Mouse (Mus musculus): ENCODE results near the gene Xrcc5. TPM values are rescaled to one million over a fixed set of nuclear protein-coding genes. Genes with fewer than 3 reads are reported as not detected.

The Xrcc5 gene
- polyA plus RNA-seq (2015; fragmentation: Nextera tagmentation; extraction: Ambion mirVana): 24.0 and 27.9 TPM in 2 replicates

- peaks cover 19% of the 10 kb centered on the region for H3K4me1 ChIP-seq (replicated peaks)
- H3K4me3 ChIP-seq (replicated peaks): peak within 1 kb of the TSS; percentile 75
- no peaks in the 10 kb centered on the region for H3K27me3 ChIP-seq
- peak; percentile 96 for ATAC-seq (ENCODE audit: low read depth)
- H3K4me2 ChIP-seq: peak within 1 kb of the TSS; percentile 79
- peak; percentile 86 for DNase-seq
- H3K9me3 ChIP-seq (replicated peaks): no peaks in the 10 kb centered on the region
- H3K27ac ChIP-seq: peak within 1 kb of the TSS; percentile 87
- under 1% methylated on average over 21 of the region's 21 CpGs for WGBS (ENCODE audit: insufficient replicate concordance)
- H3K36me3 ChIP-seq: peaks cover 9% of the 10 kb centered on the region; the same call in 1 of the 2 replicates
- H3K9ac ChIP-seq: peak within 1 kb of the TSS; percentile 77
These were observed at the start of gene Xrcc5 for GRCm38 (mm10) chr1:72307317-72307798. Gene Xrcc5 (plus strand): TSS chr1:72307421.

GRCm38 (mm10) chr1:72263099-72263498 lies 44.1 kb upstream of the Xrcc5 start:
- Histone ChIP-seq H3K4me3 (replicated peaks) (no peak overlapping the region), H3K36me3 (peaks cover 14% of the 10 kb centered on the region; the same call in 1 of the 2 replicates), H3K9me3 (replicated peaks) (no peaks in the 10 kb centered on the region), H3K27ac (no peak overlapping the region), H3K4me2 (no peak overlapping the region), H3K27me3 (no peaks in the 10 kb centered on the region), H3K4me1 (replicated peaks) (peaks cover 15% of the 10 kb centered on the region), H3K9ac (no peak overlapping the region)
- ATAC-seq (ENCODE audit: low read depth) (no peak), DNase-seq (no peak)
- 73% methylated on average over 3 of the region's 3 CpGs for WGBS (ENCODE audit: insufficient replicate concordance)

GRCm38 (mm10) chr1:72278085-72278484 lies 29.1 kb upstream of the Xrcc5 start:
- Histone ChIP-seq H3K36me3 (peaks cover 32% of the 10 kb centered on the region), H3K4me3 (replicated peaks) (no peak overlapping the region), H3K4me2 (no peak overlapping the region), H3K27ac (no peak overlapping the region), H3K27me3 (no peaks in the 10 kb centered on the region), H3K9me3 (replicated peaks) (no peaks in the 10 kb centered on the region), H3K4me1 (replicated peaks) (peaks cover 12% of the 10 kb centered on the region), H3K9ac (no peak overlapping the region)
- ATAC-seq (ENCODE audit: low read depth) (no peak), DNase-seq (no peak)
- WGBS (ENCODE audit: insufficient replicate concordance): 77% methylated on average over 3 of the region's 3 CpGs

GRCm38 (mm10) chr1:72282604-72283003 lies 24.6 kb upstream of the Xrcc5 start:
- ATAC-seq (ENCODE audit: low read depth): no peak
- DNase-seq: no peak
- H3K27ac ChIP-seq: no peak overlapping the region
- H3K9ac ChIP-seq: no peak overlapping the region
- peaks cover 29% of the 10 kb centered on the region for H3K4me1 ChIP-seq (replicated peaks)
- H3K4me3 ChIP-seq (replicated peaks): no peak overlapping the region
- peak overlapping the region; percentile 91 for H3K4me2 ChIP-seq
- peaks cover 15% of the 10 kb centered on the region for H3K27me3 ChIP-seq
- no peaks in the 10 kb centered on the region for H3K9me3 ChIP-seq (replicated peaks)
- 33% methylated on average over 1 of the region's 1 CpGs for WGBS (ENCODE audit: insufficient replicate concordance)
- H3K36me3 ChIP-seq: no peaks in the 10 kb centered on the region

GRCm38 (mm10) chr1:72283992-72284485 lies 23.2 kb upstream of the Xrcc5 start, which contains the start of the genes Pecr and Tmem169:
Gene Pecr (minus strand): TSS chr1:72284314.
Gene Tmem169 (plus strand): TSS chr1:72284369.
- H3K27ac ChIP-seq: peak within 1 kb of the TSS; percentile 32; the same call in 1 of the 2 replicates
- H3K9ac ChIP-seq: peak within 1 kb of the TSS; percentile 78
- no peaks in the 10 kb centered on the region for H3K9me3 ChIP-seq (replicated peaks)
- H3K36me3 ChIP-seq: no peaks in the 10 kb centered on the region
- peak within 1 kb of the TSS; percentile 91 for H3K4me2 ChIP-seq
- peak; percentile 98 for ATAC-seq (ENCODE audit: low read depth)
- under 1% methylated on average over 30 of the region's 30 CpGs for WGBS (ENCODE audit: insufficient replicate concordance)
- peak; percentile 93 for DNase-seq
- H3K4me3 ChIP-seq (replicated peaks): peak within 1 kb of the TSS; percentile 67
- H3K27me3 ChIP-seq: peaks cover 15% of the 10 kb centered on the region
- H3K4me1 ChIP-seq (replicated peaks): peaks cover 29% of the 10 kb centered on the region

- Histone ChIP-seq H3K36me3 (no peaks in the 10 kb centered on the region), H3K9ac (no peak overlapping the region), H3K4me2 (peak overlapping the region; percentile 91), H3K27me3 (peaks cover 15% of the 10 kb centered on the region), H3K4me3 (replicated peaks) (peak overlapping the region; percentile 67), H3K4me1 (replicated peaks) (peaks cover 29% of the 10 kb centered on the region), H3K27ac (no peak overlapping the region), H3K9me3 (replicated peaks) (no peaks in the 10 kb centered on the region)
- DNase-seq (no peak), ATAC-seq (ENCODE audit: low read depth) (no peak)
- WGBS (ENCODE audit: insufficient replicate concordance): 3% methylated on average over 5 of the region's 5 CpGs
These were observed 22.7 kb upstream of the Xrcc5 start for GRCm38 (mm10) chr1:72284539-72284938.

- WGBS (ENCODE audit: insufficient replicate concordance): 33% methylated on average over 5 of the region's 5 CpGs
- Histone ChIP-seq H3K36me3 (no peaks in the 10 kb centered on the region), H3K4me3 (replicated peaks) (no peak overlapping the region), H3K9ac (no peak overlapping the region), H3K4me1 (replicated peaks) (peaks cover 29% of the 10 kb centered on the region), H3K9me3 (replicated peaks) (no peaks in the 10 kb centered on the region), H3K4me2 (no peak overlapping the region), H3K27ac (no peak overlapping the region), H3K27me3 (peaks cover 15% of the 10 kb centered on the region)
- DNase-seq (no peak), ATAC-seq (ENCODE audit: low read depth) (no peak)
These were observed 20.3 kb upstream of the Xrcc5 start for GRCm38 (mm10) chr1:72286904-72287303.

- Histone ChIP-seq H3K9ac (no peak overlapping the region), H3K27ac (peak overlapping the region; percentile 57), H3K4me3 (replicated peaks) (no peak overlapping the region), H3K27me3 (peaks cover 15% of the 10 kb centered on the region), H3K9me3 (replicated peaks) (no peaks in the 10 kb centered on the region), H3K4me2 (no peak overlapping the region), H3K36me3 (no peaks in the 10 kb centered on the region), H3K4me1 (replicated peaks) (peaks cover 19% of the 10 kb centered on the region)
- 60% methylated on average over 4 of the region's 4 CpGs for WGBS (ENCODE audit: insufficient replicate concordance)
- ATAC-seq (ENCODE audit: low read depth) (no peak), DNase-seq (no peak)
These were observed 19.3 kb upstream of the Xrcc5 start for GRCm38 (mm10) chr1:72287893-72288292.

GRCm38 (mm10) chr1:72288527-72289150 lies 18.6 kb upstream of the Xrcc5 start:
- Histone ChIP-seq H3K4me1 (replicated peaks) (peaks cover 13% of the 10 kb centered on the region), H3K9ac (no peak overlapping the region), H3K27me3 (peaks cover 15% of the 10 kb centered on the region), H3K4me2 (no peak overlapping the region), H3K4me3 (replicated peaks) (no peak overlapping the region), H3K36me3 (no peaks in the 10 kb centered on the region), H3K9me3 (replicated peaks) (no peaks in the 10 kb centered on the region), H3K27ac (peak overlapping the region; percentile 57)
- ATAC-seq (ENCODE audit: low read depth): 0 out of 2 replicates have a peak, but pooled peaks have one; percentile 15
- 57% methylated on average over 4 of the region's 4 CpGs for WGBS (ENCODE audit: insufficient replicate concordance)
- no peak for DNase-seq

GRCm38 (mm10) chr1:72290896-72291295 lies 16.3 kb upstream of the Xrcc5 start:
- ATAC-seq (ENCODE audit: low read depth) (no peak), DNase-seq (no peak)
- Histone ChIP-seq H3K4me2 (no peak overlapping the region), H3K27me3 (no peaks in the 10 kb centered on the region), H3K9me3 (replicated peaks) (no peaks in the 10 kb centered on the region), H3K4me1 (replicated peaks) (peaks cover 4% of the 10 kb centered on the region; the same call in 1 of the 2 replicates), H3K4me3 (replicated peaks) (no peak overlapping the region), H3K27ac (no peak overlapping the region), H3K36me3 (no peaks in the 10 kb centered on the region), H3K9ac (no peak overlapping the region)
- 83% methylated on average over 4 of the region's 4 CpGs for WGBS (ENCODE audit: insufficient replicate concordance)

- WGBS (ENCODE audit: insufficient replicate concordance): 72% methylated on average over 4 of the region's 4 CpGs
- no peak for ATAC-seq (ENCODE audit: low read depth)
These were observed 15.8 kb upstream of the Xrcc5 start for GRCm38 (mm10) chr1:72291421-72291820.

More at GRCm38 (mm10) chr1:72291421-72291820, 15.8 kb upstream of the Xrcc5 start:
- Histone ChIP-seq H3K4me3 (replicated peaks) (no peak overlapping the region), H3K36me3 (no peaks in the 10 kb centered on the region), H3K4me2 (no peak overlapping the region), H3K9me3 (replicated peaks) (no peaks in the 10 kb centered on the region), H3K27me3 (no peaks in the 10 kb centered on the region), H3K27ac (no peak overlapping the region), H3K9ac (no peak overlapping the region), H3K4me1 (replicated peaks) (peaks cover 4% of the 10 kb centered on the region; the same call in 1 of the 2 replicates)
- DNase-seq: no peak

All from liver, embryonic 13.5 days (tissue).